Mouse (Mus musculus) inflammation-experienced regulatory T-cells, adult 6 months (primary cell): ENCODE results near the gene Gmip. TPM values are rescaled to one million over a fixed set of nuclear protein-coding genes. Genes with fewer than 3 reads are reported as not detected.

Experiments
- ATAC-seq: one replicate; pipeline ENCODE4 v1.8.0; 2017
- polyA plus RNA-seq, 3 experiments: library from polyadenylated mRNA; unstranded; fragments of 100-300 nt; shearing (Covaris generic); gene quantifications; one replicate each; pipeline ENCODE4 v1.2.1; 2017

Gmip gene
- polyA plus RNA-seq: 100 to 1,000 TPM in 1 of 3 experiments, 10 to 100 TPM in 2; 53.2 to 105 (median 79.3) TPM

GRCm38 (mm10) chr8:69808094-69808863 lies at the start of gene Gmip:
Gmip (plus strand) TSS chr8:69808679.
- peak; percentile 94 for ATAC-seq

GRCm38 (mm10) chr8:69761814-69762445 lies 46.5 kb upstream of the Gmip start:
- no peak for ATAC-seq

- ATAC-seq: no peak
Observed at GRCm38 (mm10) chr8:69771221-69771620, 37.3 kb upstream of the Gmip start.

GRCm38 (mm10) chr8:69772106-69772505 lies 36.4 kb upstream of the Gmip start:
- ATAC-seq: no peak

- peak; percentile 99 for ATAC-seq
Observed at GRCm38 (mm10) chr8:69774503-69775148, 33.9 kb upstream of the Gmip start, which contains the start of gene Gm20422. Gm20422 (minus strand) TSS chr8:69774886.

- ATAC-seq: no peak
Observed at GRCm38 (mm10) chr8:69775149-69775534, 33.3 kb upstream of the Gmip start.

GRCm38 (mm10) chr8:69777111-69777510 lies 31.4 kb upstream of the Gmip start:
- ATAC-seq: no peak

GRCm38 (mm10) chr8:69789105-69789504 lies 19.4 kb upstream of the Gmip start:
- ATAC-seq: no peak

GRCm38 (mm10) chr8:69789731-69790130 lies 18.7 kb upstream of the Gmip start:
- ATAC-seq: no peak

- ATAC-seq: no peak
Observed at GRCm38 (mm10) chr8:69790364-69790763, 18.1 kb upstream of the Gmip start.

- peak; percentile 96 for ATAC-seq
Observed at GRCm38 (mm10) chr8:69790773-69791367, 17.6 kb upstream of the Gmip start, which contains the start of the genes Atp13a1 and Zfp866. Atp13a1 (plus strand) TSS chr8:69791163. Zfp866 (minus strand) TSS chr8:69791178.

- ATAC-seq: peak; percentile 33
Observed at GRCm38 (mm10) chr8:69791415-69792068, 16.9 kb upstream of the Gmip start.

GRCm38 (mm10) chr8:69793666-69794065 lies 14.8 kb upstream of the Gmip start:
- no peak for ATAC-seq

- no peak for ATAC-seq
Observed at GRCm38 (mm10) chr8:69794096-69794495, 14.4 kb upstream of the Gmip start.

GRCm38 (mm10) chr8:69794901-69795300 lies 13.6 kb upstream of the Gmip start:
- no peak for ATAC-seq

- ATAC-seq: no peak
Observed at GRCm38 (mm10) chr8:69796721-69797345, 11.6 kb upstream of the Gmip start.

- ATAC-seq: no peak
Observed at GRCm38 (mm10) chr8:69797661-69798060, 10.8 kb upstream of the Gmip start.

- ATAC-seq: no peak
Observed at GRCm38 (mm10) chr8:69799261-69799660, 9.2 kb upstream of the Gmip start.

GRCm38 (mm10) chr8:69799946-69800345 lies 8.5 kb upstream of the Gmip start:
- no peak for ATAC-seq

- ATAC-seq: no peak
Observed at GRCm38 (mm10) chr8:69801796-69802195, 6.7 kb upstream of the Gmip start.

GRCm38 (mm10) chr8:69802216-69802615 lies 6.3 kb upstream of the Gmip start:
- no peak for ATAC-seq

GRCm38 (mm10) chr8:69803366-69803765 lies 5.1 kb upstream of the Gmip start:
- ATAC-seq: no peak
